Mouse (Mus musculus) MEL (cell line): ENCODE data around the gene Doc2g. TPM values are rescaled to one million over a fixed set of nuclear protein-coding genes. Genes with fewer than 3 reads are reported as not detected.
"Not testable (repeated sequence)": the region's sequence is repeated elsewhere in the genome, so short reads cannot be mapped to it uniquely, and the experiment has no call there.

Experiments
- DNase-seq: peaks from one replicate; pipeline ENCODE4 v3.0.0; 2011; ENCODE audit warnings: low read depth, low spot score
- H3K27ac ChIP-seq: 2 replicates; pipeline ENCODE4 v1.5.1; 2012; ENCODE audit warnings: low read depth, mild to moderate bottlenecking, control low read depth, low read length, moderate library complexity; ENCODE audit not compliant: control insufficient read depth
- H3K27me3 ChIP-seq, 2 experiments: fragments of 150-350 bp in 1 of 2; sonication (generic) in 1 of 2; 2 replicates each; pipeline ENCODE4 v1.6.1; 2012; ENCODE audit warnings: low read length in 2 of 2, mild to moderate bottlenecking in 2 of 2, improper control_type of control experiment in 1 of 2, moderate library complexity in 1 of 2; ENCODE audit not compliant: insufficient read depth in 2 of 2, control insufficient read depth in 1 of 2
- H3K36me3 ChIP-seq, 2 experiments: 2 replicates each; pipeline ENCODE4 v1.6.1; 2012 to 2014; ENCODE audit warnings: low read length in 2 of 2, improper control_type of control experiment in 1 of 2, inconsistent platforms in 1 of 2, mild to moderate bottlenecking in 1 of 2; ENCODE audit not compliant: insufficient read depth in 2 of 2, control insufficient read depth in 1 of 2
- H3K4me1 ChIP-seq, 2 experiments: fragments of 150-350 bp in 1 of 2; sonication (generic) in 1 of 2; 2 replicates each; pipeline ENCODE4 v1.6.1; 2012; ENCODE audit warnings: low read length in 2 of 2, improper control_type of control experiment in 1 of 2, mild to moderate bottlenecking in 1 of 2; ENCODE audit not compliant: insufficient read depth in 2 of 2, control insufficient read depth in 1 of 2
- H3K4me3 ChIP-seq, 2 experiments: fragments of 150-350 bp in 1 of 2; sonication (generic) in 1 of 2; 2 replicates each; pipeline ENCODE4 v1.5.1; 2012; ENCODE audit warnings: low read depth in 2 of 2, low read length in 2 of 2, mild to moderate bottlenecking in 2 of 2, moderate library complexity in 2 of 2, control low read depth in 1 of 2, improper control_type of control experiment in 1 of 2; ENCODE audit not compliant: control insufficient read depth in 1 of 2, insufficient read depth in 1 of 2
- H3K79me2 ChIP-seq: 2 replicates; pipeline ENCODE4 v1.6.1; 2012; ENCODE audit warnings: mild to moderate bottlenecking, low read length, moderate library complexity; ENCODE audit not compliant: control insufficient read depth, poor library complexity, insufficient read depth
- H3K9ac ChIP-seq: 2 replicates; pipeline ENCODE4 v1.6.1; 2012; ENCODE audit warnings: low read depth, mild to moderate bottlenecking, control low read depth, low read length, moderate library complexity; ENCODE audit not compliant: control insufficient read depth, poor library complexity, severe bottlenecking
- H3K9me3 ChIP-seq: fragments of 150-350 bp; sonication (generic); replicated peaks from 2 replicates; pipeline ENCODE4 v1.6.1; 2012; ENCODE audit warnings: mild to moderate bottlenecking, low read length, improper control_type of control experiment, moderate library complexity; ENCODE audit not compliant: insufficient read depth
- CTCF ChIP-seq, 3 experiments: IDR thresholded peaks in 2 of 3; conservative IDR thresholded peaks in 1 of 3; 2 replicates each; pipeline ENCODE4 v1.5.1; 2011 to 2012; ENCODE audit warnings: low read length in 3 of 3, low read depth in 2 of 3, mild to moderate bottlenecking in 2 of 3, improper control_type of control experiment in 1 of 3, inconsistent platforms in 1 of 3, mixed read lengths in 1 of 3, moderate library complexity in 1 of 3; ENCODE audit not compliant: control insufficient read depth in 1 of 3, insufficient read depth in 1 of 3, poor library complexity in 1 of 3, severe bottlenecking in 1 of 3
- ETS1 ChIP-seq: IDR thresholded peaks from 2 replicates; pipeline ENCODE4 v1.6.1; 2012; ENCODE audit warnings: low read depth, mild to moderate bottlenecking, inconsistent platforms, low read length, improper control_type of control experiment, moderate library complexity
- RAD21 ChIP-seq: IDR thresholded peaks from 2 replicates; pipeline ENCODE4 v1.6.1; 2011; ENCODE audit warnings: mild to moderate bottlenecking, low read depth, low read length, improper control_type of control experiment
- SMC3 ChIP-seq: IDR thresholded peaks from 2 replicates; pipeline ENCODE4 v1.6.1; 2011; ENCODE audit warnings: low read depth, low read length, improper control_type of control experiment
- ZC3H11A ChIP-seq: IDR thresholded peaks from 2 replicates; pipeline ENCODE4 v1.6.1; 2012; ENCODE audit warnings: low read depth, mild to moderate bottlenecking, inconsistent platforms, low read length, improper control_type of control experiment
- ZKSCAN1 ChIP-seq: IDR thresholded peaks from 2 replicates; pipeline ENCODE4 v1.6.1; 2012; ENCODE audit warnings: low read depth, mild to moderate bottlenecking, inconsistent platforms, low read length, improper control_type of control experiment, moderate library complexity
- ZMIZ1 ChIP-seq: IDR thresholded peaks from 2 replicates; pipeline ENCODE4 v1.6.1; 2012; ENCODE audit warnings: low read depth, mild to moderate bottlenecking, inconsistent platforms, low read length, improper control_type of control experiment, moderate library complexity
- polyA plus RNA-seq, 2 experiments: library from polyadenylated mRNA; stranded (reverse) in 1 of 2; unstranded in 1 of 2; fragments of >175 nt in 1 of 2; fragments of >200 nt in 1 of 2; gene quantifications; 2 replicates each; pipeline versions ENCODE4 v1.2.1 to v1.2.4; 2012; ENCODE audit warnings: low replicate concordance in 2 of 2, low read depth in 1 of 2; ENCODE audit not compliant: insufficient read length in 2 of 2, insufficient read depth in 1 of 2, missing spikeins in 1 of 2
- total RNA-seq: library from RNA; depleted of rRNA; stranded (reverse); fragments of 300-350 nt; gene quantifications from 2 replicates; pipeline ENCODE4 v1.2.3, GENCODE M21; 2012

Gene Doc2g
- total and polyA plus RNA-seq, 3 experiments, result 9.9 to 16.0 TPM; not detected in 1

GRCm38 (mm10) chr19:4049069-4049468, 46.0 kb downstream of the Doc2g start:
- not testable (repeated sequence) for H3K4me3 ChIP-seq, H3K79me2 ChIP-seq, DNase-seq, H3K36me3 ChIP-seq, H3K9me3 ChIP-seq, H3K9ac ChIP-seq, H3K4me1 ChIP-seq, H3K27ac ChIP-seq, H3K27me3 ChIP-seq
- peak; percentile 37; the same call in 1 of the 2 replicates for TF ChIP-seq SMC3
- TF ChIP-seq CTCF (IDR thresholded peaks at IDR 0.05 in 2 of 3, conservative IDR thresholded peaks at IDR 0.05 in 1 of 3; ENCODE audit: control insufficient read depth in 1 of 3, insufficient read depth in 1 of 3, low read depth in 2 of 3, low read length in 3 of 3, poor library complexity in 1 of 3, severe bottlenecking in 1 of 3), result peak; percentile 18 to 37 (median 21); a peak in 3 of 6 replicates
- peak; percentile 34 for TF ChIP-seq RAD21

GRCm38 (mm10) chr19:4051016-4051415, 47.9 kb downstream of the Doc2g start:
- DNase-seq, result peak; percentile 32

GRCm38 (mm10) chr19:4051741-4052515, 48.8 kb downstream of the Doc2g start:
- Histone ChIP-seq H3K9me3 (no peaks in the 10 kb centered on the region), H3K27ac (no peak overlapping the region), H3K27me3 (peaks cover 0 to 3% of the 10 kb centered on the region in 2 experiments; a peak in 1 of 4 replicates), H3K4me1 (peaks cover 0 to 3% of the 10 kb centered on the region in 2 experiments; a peak in 1 of 4 replicates), H3K4me3 (no peak overlapping the region), H3K9ac (no peak overlapping the region), H3K79me2 (no peaks in the 10 kb centered on the region), H3K36me3 (peaks cover 0 to under 1% of the 10 kb centered on the region in 2 experiments; a peak in 1 of 4 replicates)
- DNase-seq, result peak; percentile 66
- TF ChIP-seq SMC3, result peak; percentile 88
- TF ChIP-seq ETS1, result no peak
- peak; percentile 64 for TF ChIP-seq ZC3H11A
- no peak for TF ChIP-seq ZMIZ1
- peak; percentile 78 to 90 (median 82) for TF ChIP-seq CTCF (IDR thresholded peaks at IDR 0.05 in 2 of 3, conservative IDR thresholded peaks at IDR 0.05 in 1 of 3; ENCODE audit: control insufficient read depth in 1 of 3, insufficient read depth in 1 of 3, low read depth in 2 of 3, low read length in 3 of 3, poor library complexity in 1 of 3, severe bottlenecking in 1 of 3)
- peak; percentile 61 for TF ChIP-seq RAD21

More at GRCm38 (mm10) chr19:4051016-4051415, 47.9 kb downstream of the Doc2g start:
- Histone ChIP-seq H3K9ac (no peak overlapping the region), H3K9me3 (no peaks in the 10 kb centered on the region), H3K4me1 (peaks cover 0 to 7% of the 10 kb centered on the region in 2 experiments; a peak in 2 of 4 replicates), H3K79me2 (no peaks in the 10 kb centered on the region), H3K36me3 (peaks cover 0 to 3% of the 10 kb centered on the region in 2 experiments; a peak in 1 of 4 replicates), H3K27ac (no peak overlapping the region), H3K4me3 (no peak overlapping the region), H3K27me3 (peaks cover 0 to 3% of the 10 kb centered on the region in 2 experiments; a peak in 1 of 4 replicates)
- TF ChIP-seq ZC3H11A (no peak), ZKSCAN1 (no peak), CTCF (IDR thresholded peaks at IDR 0.05 in 2 of 3, conservative IDR thresholded peaks at IDR 0.05 in 1 of 3; ENCODE audit: control insufficient read depth in 1 of 3, insufficient read depth in 1 of 3, low read depth in 2 of 3, low read length in 3 of 3, poor library complexity in 1 of 3, severe bottlenecking in 1 of 3) (peak; percentile 24 to 30 (median 29); a peak in 4 of 6 replicates)
